Comparison of ENCODE assay signal across 22 mouse cellular contexts in the genomic region with DNA sequence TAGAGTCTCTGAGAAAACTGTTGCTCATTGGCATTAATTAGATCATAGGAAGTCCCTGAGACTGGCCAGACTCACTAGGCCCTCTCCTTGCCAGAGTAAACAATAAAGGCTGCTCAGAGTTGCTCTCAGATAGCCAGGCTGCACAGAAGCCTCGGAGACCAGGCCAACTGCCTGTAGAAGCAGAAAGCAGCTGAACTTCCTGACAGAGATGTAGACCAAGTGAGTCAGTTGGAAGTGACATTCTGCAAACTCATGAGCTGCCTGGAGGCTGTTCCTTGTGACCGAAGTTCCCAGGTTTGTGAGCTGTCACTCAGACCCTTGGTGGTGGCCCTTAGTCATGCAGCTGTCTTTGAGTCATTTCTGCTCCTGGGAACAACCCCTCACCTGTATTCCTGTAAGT. TPM values are rescaled to one million over a fixed set of nuclear protein-coding genes. Genes with fewer than 3 reads are reported as not detected.
DNase-seq lines count a peak whose midpoint lies in the region; ATAC-seq and TF ChIP-seq lines count a peak whose summit lies in the region.
"Had no signal": no experiment of that assay in that cellular context is flagged by ENCODE, and none has a peak within 500 bp of the region (broad histone marks: within the 10 kb centered on the region; RNA-seq: fewer than 3 reads in every experiment).

No protein-coding gene starts in this region.

- H3K4me2 ChIP-seq in stomach, postnatal 0 days (replicated peaks; ENCODE audit: low read depth), result no peak overlapping the region
- H3K4me2 ChIP-seq in kidney, embryonic 15.5 days, result no peak overlapping the region
- H3K4me2 ChIP-seq: forebrain, embryonic 15.5 days; heart, embryonic 15.5 days; hindbrain, embryonic 14.5 days; intestine, embryonic 15.5 days had no signal

- TF ChIP-seq POLR2A in testis, adult 2 months (IDR thresholded peaks at IDR 0.05; ENCODE audit: control insufficient read depth, low read depth, low read length), result no peak

- no peak overlapping the region for H3K4me3 ChIP-seq in testis, adult 2 months (ENCODE audit: control insufficient read depth, low read depth, low read length)
- H3K4me3 ChIP-seq in stomach, postnatal 0 days (ENCODE audit: low read depth, low read length), result no peak overlapping the region
- H3K4me3 ChIP-seq in kidney, embryonic 15.5 days (replicated peaks), result no peak overlapping the region
- H3K4me3 ChIP-seq: erythroblast, embryonic 14.5 days; forebrain, embryonic 15.5 days; heart, embryonic 10.5 days; heart, embryonic 15.5 days; hindbrain, embryonic 10.5 days; intestine, embryonic 15.5 days had no signal

- H3K27me3 ChIP-seq in testis, adult 2 months (ENCODE audit: control insufficient read depth, insufficient read depth, low read length), result no peaks in the 10 kb centered on the region
- no peaks in the 10 kb centered on the region for H3K27me3 ChIP-seq in stomach, postnatal 0 days (ENCODE audit: control insufficient read depth, insufficient read depth, low read length)
- H3K27me3 ChIP-seq in kidney, embryonic 15.5 days, result peaks cover 3% of the 10 kb centered on the region; the same call in 1 of the 2 replicates
- H3K27me3 ChIP-seq: CH12.LX; forebrain, embryonic 15.5 days; heart, embryonic 15.5 days; intestine, embryonic 15.5 days had no signal

- peaks cover 2% of the 10 kb centered on the region; the same call in 1 of the 2 replicates for H3K4me1 ChIP-seq in testis, adult 2 months (ENCODE audit: control insufficient read depth, insufficient read depth, low read length)
- H3K4me1 ChIP-seq in stomach, postnatal 0 days (replicated peaks; ENCODE audit: control insufficient read depth, insufficient read depth), result no peaks in the 10 kb centered on the region
- no peaks in the 10 kb centered on the region for H3K4me1 ChIP-seq in kidney, embryonic 15.5 days
- H3K4me1 ChIP-seq: forebrain, embryonic 15.5 days; heart, embryonic 10.5 days; heart, embryonic 15.5 days; intestine, embryonic 15.5 days had no signal

- 51% methylated on average over 2 of the region's 2 CpGs for WGBS in stomach, postnatal 0 days
- 80% methylated on average over 2 of the region's 2 CpGs for WGBS in kidney, embryonic 15.5 days

- no peaks in the 10 kb centered on the region for H3K9me3 ChIP-seq in stomach, postnatal 0 days (ENCODE audit: control insufficient read depth, low read length)
- no peaks in the 10 kb centered on the region for H3K9me3 ChIP-seq in kidney, embryonic 15.5 days (replicated peaks)
- H3K9me3 ChIP-seq: forebrain, embryonic 15.5 days; heart, embryonic 10.5 days; heart, embryonic 15.5 days; hindbrain, embryonic 10.5 days; intestine, embryonic 15.5 days had no signal

- peak; percentile 12; the same call in 1 of the 2 replicates for ATAC-seq in stomach, postnatal 0 days (ENCODE audit: low FRiP score, low TSS enrichment)
- no peak for ATAC-seq in kidney, embryonic 15.5 days (replicated peaks; ENCODE audit: low FRiP score)
- ATAC-seq: forebrain, embryonic 15.5 days; intestine, embryonic 15.5 days had no signal

- peak; percentile 7 to 29 for DNase-seq in heart, adult 9 months (ENCODE audit: low spot score in 2 of 2)
- DNase-seq in heart, postnatal 36 days, result no peak
- no peak for DNase-seq in testis, postnatal 14 days (ENCODE audit: low spot score)
- peak; percentile 43 for DNase-seq in adipocyte (ENCODE audit: low spot score)
- DNase-seq in stomach, postnatal 0 days (ENCODE audit: low spot score), result no peak
- no peak for DNase-seq in gastrocnemius, postnatal 25 days
- DNase-seq: adrenal gland, postnatal 14 days; cerebellum, adult 11-12 months; cerebellum, adult 9-10 months; cerebellum, postnatal 25 days; gastrocnemius, postnatal 10 days; kidney, adult 18-20 months had no signal

- intact Hi-C loops in heart, postnatal 36 days (cut with DNase I), result no loop called here

- H3K9ac ChIP-seq in stomach, postnatal 0 days (ENCODE audit: low read length), result no peak overlapping the region
- no peak overlapping the region for H3K9ac ChIP-seq in kidney, embryonic 15.5 days
- H3K9ac ChIP-seq: forebrain, embryonic 15.5 days; heart, embryonic 15.5 days; hindbrain, embryonic 14.5 days; intestine, embryonic 15.5 days had no signal

- no peaks in the 10 kb centered on the region for H3K36me3 ChIP-seq in testis, adult 2 months (ENCODE audit: control insufficient read depth, insufficient read depth, low read length)
- no peaks in the 10 kb centered on the region for H3K36me3 ChIP-seq in stomach, postnatal 0 days (ENCODE audit: control insufficient read depth, insufficient read depth, low read length)
- no peaks in the 10 kb centered on the region for H3K36me3 ChIP-seq in kidney, embryonic 15.5 days
- H3K36me3 ChIP-seq: forebrain, embryonic 15.5 days; heart, embryonic 10.5 days; heart, embryonic 15.5 days; hindbrain, embryonic 10.5 days; intestine, embryonic 15.5 days had no signal

- H3K27ac ChIP-seq in testis, adult 2 months (ENCODE audit: control insufficient read depth, insufficient read depth, low read depth, low read length), result peak overlapping the region; percentile 8; the same call in 1 of the 2 replicates
- H3K27ac ChIP-seq in stomach, postnatal 0 days (replicated peaks), result no peak overlapping the region
- no peak overlapping the region for H3K27ac ChIP-seq in kidney, embryonic 15.5 days
- H3K27ac ChIP-seq: forebrain, embryonic 15.5 days; heart, embryonic 10.5 days; heart, embryonic 15.5 days; hindbrain, embryonic 10.5 days; hindbrain, embryonic 14.5 days; intestine, embryonic 15.5 days had no signal

- no peak for TF ChIP-seq EP300 in stomach, postnatal 0 days (optimal IDR thresholded peaks at IDR 0.05)

- no peak for TF ChIP-seq CTCF in testis, adult 2 months (IDR thresholded peaks at IDR 0.05; ENCODE audit: control insufficient read depth, insufficient read depth, insufficient replicate concordance, low read depth, low read length)
- TF ChIP-seq CTCF in stomach, postnatal 0 days (IDR thresholded peaks at IDR 0.05; ENCODE audit: low read depth), result no peak

RNA-seq across cellular contexts. Expression of a gene that starts 6.6 kb away (rescaled TPM):
- total RNA-seq in heart, postnatal 36 days (2021), result 10 to 100 TPM; 37.1 to 42.0 TPM
- 4.9 and 8.1 TPM in 2 replicates for polyA plus RNA-seq in testis, adult 2 months (2012; rRNA removed)
- 33.7 and 35.8 TPM in 2 replicates for polyA plus RNA-seq in stomach, postnatal 0 days (2015; fragmentation: Nextera tagmentation; extraction: Ambion mirVana)
- 64.1 TPM in 2 replicates for polyA plus RNA-seq in kidney, embryonic 15.5 days (2015; fragmentation: Nextera tagmentation; extraction: Ambion mirVana)
- 10 to 100 TPM; 25.9 to 28.3 TPM for total RNA-seq in gastrocnemius, postnatal 25 days (2021)

Comparison
In these comparisons a context has a peak if more than half of its experiments do, and no peak if none do; other contexts are left out.
1. DNase-seq: peak in heart, adult 9 months (2 of 2) and adipocyte (single experiment); none in heart, postnatal 36 days (0 of 2), testis, postnatal 14 days (single experiment), stomach, postnatal 0 days (single experiment) and gastrocnemius, postnatal 25 days (single experiment).